Mouse (Mus musculus): ENCODE results near the gene Raver1. TPM values are rescaled to one million over a fixed set of nuclear protein-coding genes. Genes with fewer than 3 reads are reported as not detected.
"Not testable (repeated sequence)": the region's sequence is repeated elsewhere in the genome, so short reads cannot be mapped to it uniquely, and the experiment has no call there.

Raver1 gene
- polyA plus RNA-seq, 1 experiment: 39.2 TPM

DNA sequence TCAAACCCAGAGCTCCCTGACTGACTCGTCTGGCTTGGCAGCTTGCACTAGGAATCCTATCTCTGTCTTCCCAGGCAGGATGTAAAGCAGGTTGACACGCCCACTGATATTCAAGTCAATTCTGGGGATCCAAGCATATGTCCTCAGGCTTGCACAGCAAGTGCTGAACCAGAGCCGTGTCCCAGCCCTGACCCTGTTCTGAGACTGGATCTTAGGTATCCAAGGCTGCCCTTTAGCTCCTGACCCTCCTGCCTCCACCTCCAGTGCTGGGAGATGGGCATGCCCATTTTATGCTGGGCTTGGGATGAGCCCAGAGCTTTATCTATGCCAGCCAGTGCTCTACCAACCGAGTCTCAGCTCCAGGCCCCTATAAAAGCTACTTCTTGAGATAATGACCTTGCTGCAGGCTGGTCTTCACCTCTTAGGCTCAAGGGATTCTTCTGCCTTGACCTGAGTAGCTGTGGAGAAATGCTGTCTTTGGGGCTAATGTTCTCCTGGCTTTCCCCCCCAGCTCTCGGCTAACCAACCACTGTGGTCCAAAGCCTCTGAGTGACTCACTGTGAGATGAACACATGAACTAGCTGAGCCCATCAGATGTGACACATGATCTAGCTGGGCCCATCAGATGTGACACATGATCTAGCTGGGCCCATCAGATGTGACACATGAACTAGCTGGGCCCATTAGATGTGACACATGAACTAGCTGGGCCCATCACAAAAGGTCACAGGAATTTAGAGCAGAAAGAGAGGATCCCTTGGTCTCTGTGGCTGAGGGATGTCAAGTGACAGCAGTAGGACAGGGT, 14.2 kb upstream of the Raver1 start:
- no peak for DNase-seq (ENCODE audit: low read depth)

DNA sequence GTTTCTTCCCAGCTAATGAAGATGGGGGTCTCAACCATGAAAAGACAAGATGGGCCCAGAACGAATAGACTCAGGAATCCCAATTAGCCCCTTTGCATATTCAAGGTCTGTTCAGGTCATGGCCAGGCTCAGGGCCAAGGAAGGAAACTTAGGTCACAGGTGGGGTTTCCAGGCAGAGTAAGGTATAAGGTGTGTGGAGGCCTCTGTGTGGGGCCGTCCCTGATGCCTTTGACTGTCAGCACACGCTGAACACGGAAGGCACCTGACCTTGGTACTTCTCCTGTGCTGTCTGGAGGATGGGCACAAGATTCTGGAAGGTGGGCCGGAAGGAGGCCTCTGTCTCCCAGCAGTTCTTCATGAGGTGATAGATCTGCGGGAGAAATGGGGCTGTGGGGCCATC, 13.0 kb upstream of the Raver1 start:
- no peak for DNase-seq (ENCODE audit: low read depth)

DNA sequence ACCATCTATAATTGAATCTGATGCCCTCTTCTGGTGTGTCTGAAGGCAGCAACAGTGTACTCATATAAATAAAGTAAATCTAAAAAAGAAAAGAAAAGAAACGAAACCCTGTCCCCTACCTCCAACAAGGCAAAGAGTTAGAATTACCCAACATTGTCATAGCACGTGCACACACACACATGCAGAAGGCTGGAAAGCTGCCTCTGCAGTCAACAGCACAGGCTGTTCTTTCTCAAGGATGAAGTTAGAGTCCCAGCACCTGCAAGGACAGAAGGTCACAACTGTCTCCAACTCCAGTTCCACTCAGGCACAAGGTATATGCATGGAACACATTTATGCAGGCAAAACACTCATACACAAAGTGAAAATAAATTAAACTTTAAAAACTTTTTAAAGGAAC, 10.3 kb upstream of the Raver1 start:
- no peak for DNase-seq (ENCODE audit: low read depth)

DNA sequence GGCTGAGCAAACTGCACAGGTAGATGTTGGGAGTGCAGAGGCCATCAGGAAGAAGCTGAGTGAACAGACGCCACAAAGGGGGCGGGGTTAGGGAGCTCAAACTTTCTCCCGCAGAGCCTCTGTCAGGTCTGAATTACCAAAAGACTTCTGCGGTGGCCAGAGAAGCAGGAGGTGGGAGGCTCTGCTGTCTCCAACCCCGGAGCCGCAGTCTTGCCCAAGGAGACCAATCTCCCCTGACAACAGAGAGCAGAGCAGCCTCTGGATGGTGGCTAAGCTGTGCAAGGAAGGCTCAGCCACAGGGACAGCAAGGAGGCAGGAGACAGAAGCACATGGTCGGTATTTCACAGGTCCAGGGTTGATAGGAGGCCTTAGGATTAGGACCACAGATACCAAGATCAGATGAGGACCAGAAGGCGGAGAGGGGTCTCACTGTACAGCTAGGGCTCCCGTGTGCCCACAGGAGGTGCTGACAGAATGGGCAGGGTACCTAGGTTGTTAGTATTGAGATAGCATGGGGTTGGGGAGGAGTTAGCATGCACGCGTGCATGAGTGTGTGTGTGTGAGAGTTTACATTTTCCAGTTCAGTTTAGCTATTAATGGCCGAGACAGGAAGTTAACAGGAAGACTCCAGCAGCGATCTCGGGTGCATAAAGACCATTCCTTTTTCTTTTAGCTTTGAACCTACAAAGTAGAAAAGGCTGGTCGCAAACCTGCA, 8.8 kb upstream of the Raver1 start:
- no peak for DNase-seq (ENCODE audit: low read depth)

DNA sequence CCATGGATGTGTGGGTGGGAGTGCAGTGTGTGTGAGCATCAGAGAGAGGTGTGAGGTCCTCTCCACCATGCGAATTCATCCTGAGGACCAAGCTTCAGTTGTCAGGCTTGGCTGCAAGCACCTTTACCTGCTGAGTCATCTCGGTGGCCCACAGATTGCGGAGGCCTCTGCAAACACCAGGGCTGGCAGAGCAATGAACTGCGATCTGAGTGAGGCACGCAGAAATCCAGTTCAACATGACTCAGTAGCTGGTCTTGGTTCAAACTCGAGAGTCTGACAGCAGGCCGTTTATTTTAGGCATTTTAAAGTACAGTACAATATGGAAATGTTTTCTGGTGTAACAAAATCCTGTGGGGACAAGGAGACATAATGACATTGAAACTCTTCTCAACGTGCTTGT, 6.0 kb upstream of the Raver1 start:
- DNase-seq (ENCODE audit: low read depth): no peak

DNA sequence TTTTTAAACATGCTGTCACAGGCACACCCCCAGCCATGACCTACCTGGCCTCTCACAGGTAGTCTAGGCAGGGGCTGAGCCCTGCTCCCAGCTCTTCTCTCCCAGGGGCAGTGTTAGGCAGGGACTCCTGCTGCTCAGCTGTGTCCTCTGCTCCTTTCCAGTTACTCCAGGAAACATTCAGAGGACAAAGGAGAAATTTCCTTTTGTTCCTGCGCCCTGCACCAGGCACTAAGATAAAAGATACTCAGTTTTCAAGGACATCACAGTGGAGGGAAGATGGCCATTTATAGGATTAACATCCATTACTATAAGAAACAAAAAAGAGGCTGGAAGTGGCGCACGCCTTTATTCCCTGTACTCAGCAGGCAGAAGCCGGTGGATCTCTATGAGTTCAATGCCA, 4.2 kb upstream of the Raver1 start:
- DNase-seq (ENCODE audit: low read depth): no peak

DNA sequence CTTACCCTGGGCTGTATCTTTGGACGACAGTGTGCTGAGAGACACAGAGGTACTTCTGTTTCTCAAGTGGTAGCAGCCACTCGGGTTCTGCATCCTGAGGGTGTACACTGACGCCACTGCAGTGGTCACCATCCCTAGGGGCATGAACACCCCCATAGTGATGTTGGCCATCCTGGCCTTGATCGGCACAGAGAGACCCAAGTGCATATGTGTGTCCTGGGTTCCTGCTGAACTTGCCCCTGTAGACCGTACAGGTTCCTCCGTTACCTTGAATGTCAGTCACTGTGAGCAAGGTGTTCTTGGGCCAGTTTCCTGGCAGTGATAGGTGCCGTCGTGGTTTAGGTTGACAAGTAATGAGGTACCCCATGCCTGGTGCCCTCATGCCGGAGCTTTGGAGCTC, 1.6 kb upstream of the Raver1 start:
- no peak for DNase-seq (ENCODE audit: low read depth)

DNA sequence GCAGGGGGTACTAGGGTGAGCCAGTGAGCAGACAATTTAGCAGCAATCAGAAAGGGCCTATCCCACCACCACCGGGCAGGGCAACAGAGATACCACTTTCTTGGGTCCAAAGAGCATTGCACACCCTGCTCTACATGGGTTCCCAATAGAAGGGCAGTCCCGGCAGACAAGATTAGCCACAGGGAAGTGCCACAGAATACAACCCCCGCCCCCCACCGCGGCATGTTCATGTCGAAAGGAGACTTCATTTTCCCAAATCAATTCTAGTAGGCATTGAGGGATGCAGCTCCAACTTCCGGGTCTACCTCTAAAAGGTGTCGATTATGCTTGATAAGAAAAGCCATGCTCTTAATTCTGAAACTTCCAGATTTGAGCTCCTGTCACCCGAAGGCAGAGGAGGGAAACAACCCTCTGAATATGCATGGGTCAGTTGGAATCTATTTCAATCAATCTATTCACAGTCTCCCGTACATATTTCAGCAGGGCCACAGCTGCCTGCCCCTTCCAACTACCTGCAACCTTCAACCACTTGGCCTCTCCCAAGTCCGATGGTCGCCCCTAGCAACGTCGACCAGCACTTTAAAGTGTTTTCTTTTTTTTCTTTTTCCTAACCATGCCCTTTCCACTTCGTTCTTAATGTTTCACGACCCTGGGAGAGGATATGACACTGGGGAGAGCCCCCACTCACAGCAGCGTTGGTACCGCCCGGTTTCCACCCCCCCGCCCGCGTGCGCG, 669 bp downstream of the Raver1 start:
- no peak for DNase-seq (ENCODE audit: low read depth)

DNA sequence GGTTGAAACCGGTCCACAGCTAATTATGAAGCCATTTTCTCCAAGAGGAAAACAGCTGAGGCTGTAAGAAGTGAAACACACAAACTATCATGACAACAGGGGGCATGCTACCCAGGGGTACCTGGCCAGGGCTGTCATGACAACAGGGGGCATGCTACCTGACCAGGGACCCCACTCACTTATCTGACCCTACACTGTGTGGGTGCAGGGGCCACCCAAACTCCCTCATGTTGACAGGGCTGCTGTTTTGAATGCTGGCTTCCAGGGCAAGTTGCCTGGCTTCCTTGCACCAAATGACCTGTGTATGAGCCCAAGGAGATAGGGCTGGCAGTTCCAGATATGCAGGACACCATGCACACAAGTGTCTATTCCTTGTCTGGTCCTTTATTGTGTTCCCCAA, 1.3 kb downstream of the Raver1 start:
- no peak for DNase-seq (ENCODE audit: low read depth)

DNA sequence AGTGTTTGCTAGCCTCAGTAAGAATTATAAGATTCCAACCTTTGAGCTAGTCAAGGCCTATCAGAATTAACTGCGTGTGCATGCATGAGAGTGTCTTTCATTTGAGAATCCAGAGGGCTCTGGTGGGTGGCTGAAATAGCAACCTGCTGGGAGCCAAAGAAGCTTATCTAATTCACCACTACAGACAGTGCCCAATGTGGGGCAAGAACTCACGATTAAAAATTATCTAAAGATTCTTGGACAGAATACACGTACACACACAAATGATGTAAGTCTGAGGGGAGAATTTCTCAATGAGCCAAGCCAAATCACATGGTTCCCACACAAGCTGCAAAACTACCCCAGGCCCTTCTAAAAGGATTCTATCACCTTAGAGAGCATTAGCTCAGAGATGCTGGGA, 8.5 kb downstream of the Raver1 start:
- DNase-seq (ENCODE audit: low read depth): no peak

DNA sequence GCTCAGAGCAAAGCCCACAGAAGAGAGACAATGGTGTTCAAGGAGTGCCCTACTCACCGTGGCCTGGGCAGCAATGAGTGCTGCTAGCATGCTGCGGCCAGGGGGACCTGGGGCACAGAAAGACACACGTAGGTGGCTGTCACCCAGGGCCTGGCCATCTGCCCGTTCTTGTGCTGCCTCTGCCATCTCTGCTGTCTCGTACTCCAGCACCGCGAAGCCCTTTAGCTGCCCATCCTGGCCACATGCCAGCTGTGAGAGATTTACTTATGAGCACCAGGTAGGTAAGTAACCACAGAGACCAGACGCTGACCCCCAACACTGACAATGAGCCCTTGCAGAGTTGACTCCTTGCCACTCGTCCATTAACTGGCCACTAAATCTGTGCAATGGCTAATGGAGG, 10.7 kb downstream of the Raver1 start:
- no peak for DNase-seq (ENCODE audit: low read depth)

DNA sequence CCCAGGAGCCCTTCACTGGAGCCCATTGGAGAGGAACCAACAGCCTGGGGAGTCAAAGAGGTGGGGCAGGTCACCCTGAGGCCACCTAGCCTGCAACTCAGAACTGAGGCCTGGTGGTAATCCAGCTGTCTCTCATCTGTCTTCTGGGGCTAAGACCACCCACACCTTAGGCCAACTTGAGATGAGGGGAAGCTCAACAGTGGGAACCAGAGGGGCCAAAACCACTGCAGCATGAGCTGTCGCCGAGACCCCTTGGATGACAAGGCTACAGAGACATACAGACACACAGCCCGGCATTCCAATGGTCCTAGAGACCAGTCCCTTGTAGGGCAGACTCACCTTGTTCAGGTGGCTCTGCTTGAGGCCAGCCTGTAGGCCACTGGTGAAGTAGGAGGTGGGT, 16.2 kb downstream of the Raver1 start:
- DNase-seq (ENCODE audit: low read depth): no peak

DNA sequence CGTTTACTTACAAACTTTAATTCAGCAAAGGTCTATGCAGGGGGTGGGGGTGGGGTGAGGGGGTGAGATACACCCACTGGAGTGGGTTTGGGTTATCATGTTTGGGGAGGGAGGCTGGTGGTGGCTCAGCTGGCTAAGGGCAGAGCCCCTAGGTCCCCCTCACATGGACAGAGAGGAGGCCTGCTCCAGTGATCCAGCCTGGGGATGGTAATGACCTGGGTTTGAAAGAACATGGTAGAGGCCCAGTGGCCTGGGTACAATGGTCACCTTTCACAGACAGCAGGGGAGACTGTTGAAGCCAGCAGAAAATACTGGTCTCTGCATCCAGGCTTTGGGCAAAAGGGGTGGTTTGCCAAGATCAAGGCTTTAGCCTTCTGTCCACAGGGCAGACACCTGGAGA, 17.6 kb downstream of the Raver1 start:
- DNase-seq (ENCODE audit: low read depth): no peak

DNA sequence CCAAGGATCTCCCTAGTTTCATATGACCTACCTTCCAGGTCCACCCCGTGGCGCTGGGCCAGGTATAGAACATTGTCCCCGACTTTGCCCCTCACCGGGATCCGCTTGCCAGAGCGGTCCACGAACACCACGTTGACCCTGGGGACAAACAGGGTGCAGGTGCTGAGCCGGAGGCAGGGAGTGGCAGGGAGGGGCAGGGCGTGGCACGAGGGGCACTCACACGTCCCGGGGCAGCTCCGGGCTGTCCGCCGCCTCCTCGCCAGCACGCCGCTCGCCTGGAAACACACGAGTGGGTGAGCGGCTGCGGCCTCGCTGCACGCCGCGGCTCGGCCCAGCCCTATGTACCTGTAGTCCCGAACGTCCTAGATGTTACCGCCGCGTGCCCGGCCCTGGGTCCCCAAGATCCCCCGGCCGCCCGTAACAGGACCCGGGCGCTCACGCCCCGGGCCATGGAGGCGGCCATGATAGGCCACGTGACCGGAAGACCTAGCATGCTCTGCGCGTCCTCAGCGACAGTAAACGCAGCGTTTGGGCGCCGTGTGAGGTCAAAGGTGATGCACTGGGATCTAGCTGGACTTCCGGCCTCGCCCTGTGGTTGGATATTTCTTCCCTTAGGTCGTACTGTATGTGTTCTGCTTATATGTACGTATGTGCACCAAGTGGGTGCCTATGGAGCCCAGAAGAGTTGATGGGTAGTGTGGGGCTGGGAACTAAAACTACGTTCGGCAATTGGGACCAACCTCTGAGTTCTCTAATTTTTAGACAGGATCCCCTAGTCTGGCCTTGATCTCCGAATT, 18.6 kb downstream of the Raver1 start, which contains the start of the genes Gm49373 and Fdx1l:
Gene Gm49373 (minus strand): TSS at position 53 of the 797 bp plus-strand sequence.
Gene Fdx1l (minus strand): TSS at position 571 of the 797 bp plus-strand sequence.
- DNase-seq (ENCODE audit: low read depth): no peak

DNA sequence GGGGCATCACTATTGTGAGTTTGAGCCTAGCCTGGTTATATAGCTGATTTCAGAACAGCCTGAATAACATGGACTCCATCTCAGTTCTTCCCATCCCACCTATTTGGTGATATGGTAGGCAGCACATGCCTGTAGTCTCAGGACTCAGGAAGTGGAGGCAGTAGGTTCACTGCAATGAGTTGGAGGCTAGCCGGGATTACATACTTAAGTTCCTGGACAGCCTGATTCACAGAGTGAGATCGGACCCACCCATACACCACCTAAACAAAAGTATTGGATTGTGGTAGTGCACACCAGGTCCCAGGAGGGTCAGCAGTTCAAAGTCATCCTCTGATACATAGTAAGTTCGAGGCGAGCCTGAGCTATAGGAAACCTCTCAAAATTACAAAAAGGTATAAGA, 19.2 kb downstream of the Raver1 start:
- DNase-seq (ENCODE audit: low read depth): no peak

DNA sequence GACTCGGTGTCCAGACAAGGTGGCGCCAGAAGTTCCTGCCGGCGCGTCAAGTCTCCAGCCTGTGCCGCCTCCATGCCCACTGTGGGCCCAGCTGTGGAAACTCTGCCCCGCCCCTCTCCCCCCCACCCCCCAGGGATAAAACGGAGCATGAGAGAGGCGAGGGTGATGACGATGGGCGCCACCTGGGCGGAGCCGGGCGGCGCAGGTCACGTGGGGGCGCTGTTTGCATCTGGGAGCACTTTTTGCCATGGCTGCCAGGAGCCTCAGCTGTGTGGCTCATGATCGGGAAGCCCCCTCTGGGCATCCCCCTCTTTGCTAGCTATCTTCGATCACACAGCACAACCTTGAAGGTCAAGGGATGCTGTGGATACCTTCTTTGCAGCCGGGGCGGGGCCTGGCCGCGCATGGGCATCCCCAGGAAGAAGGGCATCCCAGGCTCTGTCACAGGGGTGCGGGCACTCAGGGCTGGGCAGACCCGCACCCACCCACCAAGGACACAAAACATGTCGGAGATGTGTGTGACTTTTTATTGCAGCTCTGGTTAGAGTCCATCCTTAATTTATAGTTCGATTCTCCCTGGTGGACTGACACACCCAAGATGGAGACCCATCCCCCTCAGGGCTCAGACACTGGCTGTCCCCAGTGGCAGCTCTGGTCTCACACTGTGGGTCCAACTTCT, 24.7 kb downstream of the Raver1 start, which contains the start of gene Zglp1:
Gene Zglp1 (minus strand): TSS at position 88 of the 679 bp plus-strand sequence.
- no peak for DNase-seq (ENCODE audit: low read depth)

DNA sequence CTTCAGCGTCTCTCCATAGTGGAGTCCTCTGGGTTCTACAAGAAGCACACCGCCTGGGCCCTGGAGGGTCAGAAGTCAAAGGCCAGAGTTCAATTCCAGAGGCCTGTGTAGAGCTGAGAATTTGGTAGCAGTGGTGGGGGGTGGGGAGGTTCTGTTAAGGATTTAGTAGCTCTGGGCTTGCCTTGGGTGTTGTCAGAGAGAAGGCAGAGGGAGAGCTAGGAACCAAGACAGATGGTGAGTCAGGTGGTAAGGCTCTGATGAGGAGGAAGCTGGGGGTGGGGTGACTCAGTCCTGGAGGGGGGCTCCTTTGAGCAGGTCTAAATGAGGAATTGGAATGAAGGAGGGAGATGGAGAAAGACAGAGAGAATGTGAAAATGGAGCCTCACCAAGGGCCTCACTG, 28.9 kb downstream of the Raver1 start:
- DNase-seq (ENCODE audit: low read depth): no peak

DNA sequence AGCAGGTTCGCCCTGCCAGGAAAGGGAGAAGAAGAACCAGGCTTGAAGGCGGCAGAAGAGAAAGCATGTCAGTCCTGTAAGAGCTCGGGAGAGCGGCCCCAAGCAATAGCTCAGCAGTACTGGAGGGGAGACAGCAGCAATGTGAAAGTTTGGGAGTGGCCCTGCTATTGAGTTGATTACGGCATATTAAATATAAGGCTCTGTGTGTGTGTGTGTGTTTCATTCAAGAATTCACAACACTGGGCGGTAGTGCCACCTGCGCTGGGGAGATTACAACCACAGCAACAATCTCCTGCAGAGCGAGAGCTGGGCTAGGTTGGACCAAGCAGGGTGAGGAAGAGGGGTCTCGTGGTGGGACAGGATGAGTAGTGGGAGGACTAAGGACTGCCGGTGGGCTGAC, 40.2 kb downstream of the Raver1 start:
- no peak for DNase-seq (ENCODE audit: low read depth)

DNA sequence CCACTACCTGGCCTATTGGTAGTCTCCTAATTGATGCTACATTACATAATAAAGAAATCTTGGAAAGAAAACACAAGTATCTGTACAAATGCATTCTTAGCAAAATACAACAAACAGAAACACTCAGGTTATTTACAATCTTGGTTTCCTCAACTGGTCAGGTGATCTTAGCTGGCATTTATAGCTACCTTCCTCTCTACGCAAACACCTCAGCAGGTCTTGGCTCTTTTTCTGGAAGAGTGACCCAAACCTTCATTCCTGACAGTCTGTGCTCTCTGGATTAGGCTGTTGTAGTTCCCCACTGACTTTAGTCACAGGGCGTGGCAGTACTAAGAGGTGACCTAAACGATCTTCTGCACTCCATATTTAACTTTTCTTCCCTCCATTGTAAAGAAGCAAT, 46.6 kb downstream of the Raver1 start:
- no peak for DNase-seq (ENCODE audit: low read depth)

DNA sequence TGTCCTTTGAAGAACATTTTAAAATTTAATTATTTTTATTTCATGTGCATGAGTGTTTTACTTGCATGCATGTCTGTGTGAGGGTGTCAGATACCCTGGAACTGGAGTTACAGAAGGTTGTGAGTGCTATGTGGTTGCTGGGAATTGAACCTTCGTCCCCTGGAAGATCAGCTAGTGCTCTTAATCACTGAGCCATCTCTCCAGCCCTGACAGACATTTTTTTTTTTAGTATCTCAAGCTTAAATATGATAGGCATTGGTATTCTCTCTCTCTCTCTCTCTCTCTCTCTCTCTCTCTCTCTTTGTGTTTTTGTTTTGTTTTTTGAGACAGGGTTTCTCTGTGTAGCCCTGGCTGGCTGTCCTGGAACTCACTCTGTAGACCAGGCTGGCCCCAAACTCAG, 47.0 kb downstream of the Raver1 start:
- not testable (repeated sequence) for DNase-seq (ENCODE audit: low read depth)

DNA sequence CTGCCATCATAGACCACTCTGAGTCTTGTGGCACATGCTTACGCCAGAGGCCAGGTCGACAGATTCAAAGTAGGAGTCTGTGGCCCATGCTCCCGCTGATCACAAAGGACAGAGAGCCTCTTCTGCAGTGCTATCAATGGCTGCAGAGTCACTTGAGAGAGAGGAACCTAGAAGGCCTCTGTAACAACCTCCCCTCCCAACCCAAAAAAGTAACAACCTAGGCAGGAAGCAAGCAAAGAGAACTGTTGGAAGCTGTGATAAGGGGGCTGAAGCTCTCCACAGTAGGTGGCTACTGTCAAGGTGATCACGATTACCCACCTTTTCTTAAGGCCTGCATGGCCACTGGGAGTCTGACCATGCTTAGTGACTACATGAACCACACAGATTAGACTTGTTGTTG, 48.2 kb downstream of the Raver1 start:
- no peak for DNase-seq (ENCODE audit: low read depth)
